Mouse (Mus musculus) central nervous system, embryonic 18 days (tissue): ENCODE results near the gene 4930524J08Rik. TPM values are rescaled to one million over a fixed set of nuclear protein-coding genes. Genes with fewer than 3 reads are reported as not detected.

Source experiments
- polyA plus RNA-seq: library from polyadenylated mRNA; depleted of rRNA; stranded (reverse); fragments of >200 nt; gene quantifications from 2 replicates; pipeline ENCODE4 v1.2.3, GENCODE M21; 2012; rRNA removed

The 4930524J08Rik gene
- polyA plus RNA-seq, result 3.0 and 3.2 TPM in 2 replicates

DNA sequence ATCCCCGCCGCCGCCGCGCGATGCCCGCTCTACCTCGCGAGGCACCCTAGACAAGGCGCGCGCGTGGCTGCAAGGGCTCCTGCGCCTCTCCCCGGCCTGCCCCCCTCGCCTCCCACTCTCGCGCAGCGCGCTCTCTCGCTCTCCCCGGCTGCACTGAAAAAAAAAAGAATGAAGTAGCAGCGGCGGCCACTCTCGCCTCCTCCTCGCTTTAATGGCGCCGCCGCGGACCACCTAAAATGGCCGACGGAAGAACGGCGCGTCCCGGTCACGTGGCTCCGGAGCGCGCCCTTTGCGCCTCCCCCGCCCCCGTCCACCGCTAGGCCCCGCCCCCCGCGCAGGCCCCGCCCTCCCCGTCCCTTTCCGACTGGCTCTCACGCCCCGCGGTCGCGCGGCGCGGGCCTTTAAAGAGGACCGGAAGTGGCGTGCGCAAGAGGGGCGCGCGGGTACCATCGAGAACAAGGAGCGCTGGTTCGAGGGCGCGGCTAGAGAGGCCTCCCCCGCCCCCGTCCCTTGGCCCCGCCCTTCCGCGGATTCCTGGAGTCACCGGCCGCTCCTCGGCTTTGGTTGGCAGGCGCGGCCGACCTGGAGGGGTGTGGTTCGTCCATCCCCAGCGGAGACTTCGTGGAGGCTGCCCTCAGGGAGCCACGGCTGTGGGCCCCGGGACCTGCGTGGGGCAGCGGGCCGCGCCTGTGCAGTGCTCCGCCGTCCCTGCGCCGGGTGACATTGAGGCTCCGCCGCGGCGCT, at the start of gene 4930524J08Rik, which contains the start of gene Hnrnpd:
TSS of gene 4930524J08Rik (plus strand) at position 363 of the 744 bp plus-strand sequence.
TSS of gene Hnrnpd (minus strand) at position 240 of the 744 bp plus-strand sequence.

Other genes with a start within 250 kb of the 4930524J08Rik start
- 30.5 and 34.8 TPM in 2 replicates for gene Rasgef1b, start 250.0 kb upstream of the 4930524J08Rik start, polyA plus RNA-seq
- gene Vamp9, start 72.8 kb upstream of the 4930524J08Rik start, polyA plus RNA-seq, result 0.36 and 0.39 TPM in 2 replicates
- 220 and 229 TPM in 2 replicates for gene Hnrnpd, start 123 bp upstream of the 4930524J08Rik start, polyA plus RNA-seq
- 456 and 469 TPM in 2 replicates for gene Hnrnpdl, start 60.6 kb downstream of the 4930524J08Rik start, polyA plus RNA-seq
- gene Enoph1, start 60.9 kb downstream of the 4930524J08Rik start, polyA plus RNA-seq, result 78.9 and 82.6 TPM in 2 replicates
- gene Tmem150c, start 180.7 kb downstream of the 4930524J08Rik start, polyA plus RNA-seq, result 38.2 and 39.4 TPM in 2 replicates